Mouse (Mus musculus): ENCODE measurements around the gene AU021092.

DNA sequence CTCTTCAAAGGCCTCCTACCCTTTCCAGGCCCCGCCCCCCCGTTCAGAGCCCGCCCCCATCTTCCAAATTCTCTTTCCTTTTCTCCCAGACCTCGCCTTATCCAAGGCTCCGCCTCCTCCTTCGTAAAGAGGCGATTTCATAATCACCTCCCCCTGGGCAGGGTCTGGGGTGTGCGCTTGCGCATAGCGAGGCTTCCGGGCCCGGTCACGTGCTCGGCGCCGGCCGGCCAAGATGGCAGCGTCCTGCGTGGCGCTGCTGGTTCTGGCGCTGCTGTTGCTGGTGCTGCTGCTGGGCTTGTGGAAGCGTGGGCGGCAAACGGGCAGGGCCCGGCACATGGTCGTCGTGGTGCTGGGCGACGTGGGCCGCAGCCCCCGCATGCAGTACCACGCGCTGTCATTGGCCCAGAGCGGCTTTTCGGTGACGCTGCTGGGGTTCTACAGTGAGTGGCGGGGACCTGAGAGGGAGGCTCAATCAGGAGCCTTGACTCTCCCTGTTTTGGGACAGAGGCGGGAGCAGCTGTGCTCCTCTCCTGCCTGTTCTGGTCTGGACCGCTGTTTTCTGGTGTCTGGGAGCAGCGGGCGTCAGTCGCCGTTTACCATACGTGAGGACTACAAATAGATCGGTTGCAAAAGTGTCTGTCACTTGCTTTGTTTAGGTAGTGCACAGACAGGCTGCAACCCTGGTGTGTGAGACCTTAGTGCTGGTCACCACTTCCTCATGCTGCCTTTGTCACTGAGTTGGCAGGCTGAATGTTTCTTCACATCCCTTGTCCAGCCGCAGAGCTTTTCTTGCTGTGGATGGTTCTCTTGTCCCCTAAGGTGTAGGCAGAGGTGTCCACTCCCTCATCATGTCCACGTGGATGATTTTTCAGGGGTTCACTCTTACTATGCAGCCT lies 11.6 kb upstream of the AU021092 start, which contains the start of gene Alg1:
- TF ChIP-seq CTCF (conservative IDR thresholded peaks at IDR 0.05; ENCODE audit: low read length) (no peak), NANOG (IDR thresholded peaks at IDR 0.05; ENCODE audit: borderline replicate concordance, low read length) (no peak), POU5F1 (IDR thresholded peaks at IDR 0.05; ENCODE audit: borderline replicate concordance, low read length) (no peak)
